Mouse (Mus musculus) neural tube, embryonic 15.5 days (tissue): ENCODE results near the gene Rere. TPM values are rescaled to one million over a fixed set of nuclear protein-coding genes. Genes with fewer than 3 reads are reported as not detected.

Source experiments
- ATAC-seq: fragments of 200-750 bp; cut with Nextera tagmentation; 2 replicates; pipeline ENCODE4 v1.8.0; 2017; ENCODE audit warnings: mild to moderate bottlenecking, moderate TSS enrichment, moderate library complexity; ENCODE audit not compliant: low FRiP score
- H3K27ac ChIP-seq: fragments of 300-500 bp; sonication (generic); replicated peaks from 2 replicates; pipeline ENCODE4 v1.5.1; 2015; ENCODE audit warnings: mild to moderate bottlenecking, inconsistent platforms
- H3K27me3 ChIP-seq: fragments of 300-500 bp; sonication (generic); replicated peaks from 2 replicates; pipeline ENCODE4 v1.6.1; 2015; ENCODE audit warnings: inconsistent platforms
- H3K36me3 ChIP-seq: fragments of 300-500 bp; sonication (generic); 2 replicates; pipeline ENCODE4 v1.6.1; 2015; ENCODE audit warnings: inconsistent platforms
- H3K4me1 ChIP-seq: fragments of 300-500 bp; sonication (generic); 2 replicates; pipeline ENCODE4 v1.6.1; 2015; ENCODE audit warnings: inconsistent platforms
- H3K4me2 ChIP-seq: fragments of 300-500 bp; sonication (generic); 2 replicates; pipeline ENCODE4 v1.6.1; 2015; ENCODE audit warnings: inconsistent platforms, mild to moderate bottlenecking, moderate library complexity
- H3K4me3 ChIP-seq: fragments of 300-500 bp; sonication (generic); replicated peaks from 2 replicates; pipeline ENCODE4 v1.5.1; 2015; ENCODE audit warnings: mild to moderate bottlenecking, inconsistent platforms
- H3K9ac ChIP-seq: fragments of 300-500 bp; sonication (generic); replicated peaks from 2 replicates; pipeline ENCODE4 v1.6.1; 2015; ENCODE audit warnings: mild to moderate bottlenecking, inconsistent platforms
- H3K9me3 ChIP-seq: fragments of 300-500 bp; sonication (generic); replicated peaks from 2 replicates; pipeline ENCODE4 v1.6.1; 2016; ENCODE audit warnings: inconsistent platforms
- WGBS: fragments of 180-500 bp; shearing (Covaris S2); methylation state at CpG from one replicate; pipeline ENCODE4 v1.1.7; 2015; ENCODE audit warnings: mixed read lengths; 5-methylcytosine and 5-hydroxymethylcytosine counted together
- polyA plus RNA-seq: library from polyadenylated mRNA; unstranded; fragments of >200 nt; fragmentation: Nextera tagmentation; extraction: Ambion mirVana; gene quantifications from 2 replicates; pipeline ENCODE4 v1.2.1, GENCODE M21; 2015

The Rere gene
- polyA plus RNA-seq, 1 experiment from 2014 or later, result 34.6 TPM

GRCm38 (mm10) chr4:150291900-150292299, 10.5 kb downstream of the Rere start:
- no peaks in the 10 kb centered on the region for H3K9me3 ChIP-seq
- H3K27me3 ChIP-seq, result no peaks in the 10 kb centered on the region
- H3K4me2 ChIP-seq, result no peak overlapping the region
- H3K27ac ChIP-seq, result no peak overlapping the region
- no peak overlapping the region for H3K9ac ChIP-seq
- ATAC-seq, result no peak
- no peak overlapping the region for H3K4me3 ChIP-seq
- H3K4me1 ChIP-seq, result peaks cover 22% of the 10 kb centered on the region
- H3K36me3 ChIP-seq, result no peaks in the 10 kb centered on the region
- 93% methylated on average over 3 of the region's 3 CpGs for WGBS

- Histone ChIP-seq H3K9ac (no peak overlapping the region), H3K9me3 (no peaks in the 10 kb centered on the region), H3K36me3 (no peaks in the 10 kb centered on the region), H3K27ac (no peak overlapping the region), H3K4me2 (no peak overlapping the region), H3K4me3 (no peak overlapping the region), H3K27me3 (no peaks in the 10 kb centered on the region), H3K4me1 (0 out of 2 replicates have a peak, but pooled peaks cover 2% of the 10 kb centered on the region)
- 93% methylated on average over 7 of the region's 7 CpGs for WGBS
- no peak for ATAC-seq
These were observed 13.4 kb downstream of the Rere start for GRCm38 (mm10) chr4:150294870-150295269.

GRCm38 (mm10) chr4:150295966-150296365, 14.5 kb downstream of the Rere start:
- Histone ChIP-seq H3K9me3 (no peaks in the 10 kb centered on the region), H3K36me3 (no peaks in the 10 kb centered on the region), H3K4me2 (no peak overlapping the region), H3K9ac (no peak overlapping the region), H3K27me3 (no peaks in the 10 kb centered on the region), H3K4me1 (peaks cover 2% of the 10 kb centered on the region; the same call in 1 of the 2 replicates), H3K27ac (no peak overlapping the region), H3K4me3 (no peak overlapping the region)
- WGBS, result 98% methylated on average over 7 of the region's 7 CpGs
- no peak for ATAC-seq

- no peaks in the 10 kb centered on the region for H3K36me3 ChIP-seq
- H3K4me3 ChIP-seq, result no peak overlapping the region
- no peak overlapping the region for H3K9ac ChIP-seq
- peaks cover 35% of the 10 kb centered on the region for H3K4me1 ChIP-seq
- no peak for ATAC-seq
- no peaks in the 10 kb centered on the region for H3K9me3 ChIP-seq
- H3K4me2 ChIP-seq, result no peak overlapping the region
- no peak overlapping the region for H3K27ac ChIP-seq
- 96% methylated on average over 8 of the region's 8 CpGs for WGBS
- H3K27me3 ChIP-seq, result no peaks in the 10 kb centered on the region
These were observed 21.3 kb downstream of the Rere start for GRCm38 (mm10) chr4:150302726-150303125.

GRCm38 (mm10) chr4:150306701-150307100, 25.3 kb downstream of the Rere start:
- H3K9me3 ChIP-seq, result no peaks in the 10 kb centered on the region
- WGBS, result 72% methylated on average over 2 of the region's 2 CpGs
- ATAC-seq, result no peak
- H3K27ac ChIP-seq, result no peak overlapping the region
- peaks cover 51% of the 10 kb centered on the region for H3K4me1 ChIP-seq
- H3K27me3 ChIP-seq, result no peaks in the 10 kb centered on the region
- H3K4me3 ChIP-seq, result no peak overlapping the region
- H3K4me2 ChIP-seq, result no peak overlapping the region
- H3K36me3 ChIP-seq, result no peaks in the 10 kb centered on the region
- no peak overlapping the region for H3K9ac ChIP-seq

GRCm38 (mm10) chr4:150307226-150307625, 25.8 kb downstream of the Rere start:
- H3K4me3 ChIP-seq, result no peak overlapping the region
- H3K27me3 ChIP-seq, result no peaks in the 10 kb centered on the region
- H3K4me1 ChIP-seq, result peaks cover 51% of the 10 kb centered on the region
- no peak overlapping the region for H3K4me2 ChIP-seq
- WGBS, result 95% methylated on average over 1 of the region's 1 CpGs
- no peak overlapping the region for H3K9ac ChIP-seq
- no peak overlapping the region for H3K27ac ChIP-seq
- no peaks in the 10 kb centered on the region for H3K36me3 ChIP-seq
- ATAC-seq, result no peak
- H3K9me3 ChIP-seq, result no peaks in the 10 kb centered on the region

- Histone ChIP-seq H3K36me3 (no peaks in the 10 kb centered on the region), H3K9me3 (no peaks in the 10 kb centered on the region), H3K4me3 (no peak overlapping the region), H3K9ac (no peak overlapping the region), H3K27ac (no peak overlapping the region), H3K27me3 (no peaks in the 10 kb centered on the region), H3K4me2 (no peak overlapping the region), H3K4me1 (peaks cover 37% of the 10 kb centered on the region)
- WGBS, result 78% methylated on average over 2 of the region's 2 CpGs
- no peak for ATAC-seq
These were observed 30.0 kb downstream of the Rere start for GRCm38 (mm10) chr4:150311431-150311830.

GRCm38 (mm10) chr4:150312646-150313045, 31.2 kb downstream of the Rere start:
- no peak overlapping the region for H3K9ac ChIP-seq
- no peak for ATAC-seq
- no peak overlapping the region for H3K4me3 ChIP-seq
- H3K4me1 ChIP-seq, result peaks cover 26% of the 10 kb centered on the region
- H3K4me2 ChIP-seq, result no peak overlapping the region
- H3K27ac ChIP-seq, result peak overlapping the region; percentile 41; the same call in 1 of the 2 replicates
- no peaks in the 10 kb centered on the region for H3K36me3 ChIP-seq
- 79% methylated on average over 2 of the region's 2 CpGs for WGBS
- H3K9me3 ChIP-seq, result no peaks in the 10 kb centered on the region
- no peaks in the 10 kb centered on the region for H3K27me3 ChIP-seq

GRCm38 (mm10) chr4:150315301-150315700, 33.9 kb downstream of the Rere start:
- H3K4me3 ChIP-seq, result no peak overlapping the region
- H3K9ac ChIP-seq, result no peak overlapping the region
- no peaks in the 10 kb centered on the region for H3K36me3 ChIP-seq
- H3K4me1 ChIP-seq, result peaks cover 26% of the 10 kb centered on the region
- no peak for ATAC-seq
- H3K4me2 ChIP-seq, result no peak overlapping the region
- 98% methylated on average over 19 of the region's 19 CpGs for WGBS
- no peaks in the 10 kb centered on the region for H3K27me3 ChIP-seq
- no peak overlapping the region for H3K27ac ChIP-seq
- H3K9me3 ChIP-seq, result no peaks in the 10 kb centered on the region

- WGBS, result 89% methylated on average over 1 of the region's 1 CpGs
- Histone ChIP-seq H3K9ac (no peak overlapping the region), H3K4me2 (no peak overlapping the region), H3K27ac (no peak overlapping the region), H3K4me1 (peaks cover 25% of the 10 kb centered on the region), H3K9me3 (no peaks in the 10 kb centered on the region), H3K27me3 (no peaks in the 10 kb centered on the region), H3K36me3 (no peaks in the 10 kb centered on the region), H3K4me3 (no peak overlapping the region)
- no peak for ATAC-seq
These were observed 35.1 kb downstream of the Rere start for GRCm38 (mm10) chr4:150316546-150316945.

- Histone ChIP-seq H3K9ac (no peak overlapping the region), H3K27me3 (no peaks in the 10 kb centered on the region), H3K9me3 (no peaks in the 10 kb centered on the region), H3K4me1 (peaks cover 31% of the 10 kb centered on the region), H3K36me3 (no peaks in the 10 kb centered on the region), H3K4me2 (no peak overlapping the region), H3K4me3 (no peak overlapping the region), H3K27ac (0 out of 2 replicates have a peak overlapping the region, but pooled peaks have one; percentile 37)
- ATAC-seq, result no peak
- 70% methylated on average over 3 of the region's 3 CpGs for WGBS
These were observed 43.8 kb downstream of the Rere start for GRCm38 (mm10) chr4:150325046-150325801.

GRCm38 (mm10) chr4:150326005-150326404, 44.6 kb downstream of the Rere start:
- H3K36me3 ChIP-seq, result no peaks in the 10 kb centered on the region
- no peaks in the 10 kb centered on the region for H3K9me3 ChIP-seq
- H3K4me1 ChIP-seq, result peaks cover 27% of the 10 kb centered on the region; the same call in 1 of the 2 replicates
- WGBS, result 59% methylated on average over 2 of the region's 2 CpGs
- no peak overlapping the region for H3K4me3 ChIP-seq
- H3K27ac ChIP-seq, result no peak overlapping the region
- no peak for ATAC-seq
- no peaks in the 10 kb centered on the region for H3K27me3 ChIP-seq
- H3K4me2 ChIP-seq, result no peak overlapping the region
- H3K9ac ChIP-seq, result no peak overlapping the region
